Mouse (Mus musculus): ENCODE measurements around the gene Tcf20. TPM values are rescaled to one million over a fixed set of nuclear protein-coding genes. Genes with fewer than 3 reads are reported as not detected.

Tcf20 gene
- polyA plus RNA-seq, 1 experiment, result 19.9 TPM

DNA sequence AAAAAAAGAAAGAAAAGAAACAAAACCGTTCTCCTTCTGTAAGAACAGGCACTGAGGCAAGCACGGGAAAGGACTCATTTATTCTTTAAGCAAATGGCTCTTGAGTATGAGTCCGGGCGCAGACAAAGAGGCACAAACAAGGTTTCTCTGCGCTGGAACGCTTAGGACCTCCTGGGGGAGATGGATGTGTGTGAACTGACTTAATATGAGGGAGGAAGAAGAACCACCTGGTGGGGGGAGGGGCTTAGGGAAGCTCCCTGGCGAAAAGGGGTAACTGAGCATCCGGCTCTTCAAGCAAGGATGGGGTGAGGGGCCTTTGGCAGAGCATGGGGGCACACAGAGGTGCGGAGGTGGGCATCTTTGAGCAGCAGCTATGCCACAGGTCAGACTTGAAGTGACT, 5.2 kb upstream of the Tcf20 start:
- DNase-seq (ENCODE audit: low read depth), result no peak

- no peak for DNase-seq (ENCODE audit: low read depth)
Measured at GRCm38 (mm10) chr15:82992079-82992783, 4.6 kb upstream of the Tcf20 start.

DNA sequence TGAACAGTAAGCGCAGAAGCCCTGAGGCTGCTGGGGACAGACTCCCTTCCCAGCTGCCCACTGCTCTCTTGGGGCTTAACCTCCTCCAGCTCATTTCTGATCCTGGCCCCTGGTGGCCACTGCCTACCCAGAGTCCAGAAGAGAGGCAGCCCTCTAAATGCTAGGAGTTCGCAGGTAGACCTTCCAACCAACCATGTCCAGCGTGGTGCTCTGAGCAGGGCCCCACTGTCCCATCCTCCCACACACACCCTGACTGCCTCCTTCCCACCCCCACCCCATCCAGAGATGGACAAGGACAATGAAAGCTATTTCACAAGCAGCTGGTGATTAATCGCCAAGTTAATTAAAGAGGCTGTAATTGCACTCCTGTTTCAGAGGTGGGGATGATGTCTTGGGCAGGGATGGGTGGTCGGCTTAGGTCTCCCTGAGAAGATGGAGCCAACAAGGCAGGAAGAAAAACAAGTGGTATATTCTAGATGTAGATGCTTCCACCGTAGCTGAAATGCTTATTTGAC, 1.6 kb upstream of the Tcf20 start:
- DNase-seq (ENCODE audit: low read depth), result no peak

- no peak for DNase-seq (ENCODE audit: low read depth)
Measured at GRCm38 (mm10) chr15:82987014-82987731, 499 bp downstream of the Tcf20 start.

GRCm38 (mm10) chr15:82984574-82984973, 3.1 kb downstream of the Tcf20 start:
- DNase-seq (ENCODE audit: low read depth), result no peak

DNA sequence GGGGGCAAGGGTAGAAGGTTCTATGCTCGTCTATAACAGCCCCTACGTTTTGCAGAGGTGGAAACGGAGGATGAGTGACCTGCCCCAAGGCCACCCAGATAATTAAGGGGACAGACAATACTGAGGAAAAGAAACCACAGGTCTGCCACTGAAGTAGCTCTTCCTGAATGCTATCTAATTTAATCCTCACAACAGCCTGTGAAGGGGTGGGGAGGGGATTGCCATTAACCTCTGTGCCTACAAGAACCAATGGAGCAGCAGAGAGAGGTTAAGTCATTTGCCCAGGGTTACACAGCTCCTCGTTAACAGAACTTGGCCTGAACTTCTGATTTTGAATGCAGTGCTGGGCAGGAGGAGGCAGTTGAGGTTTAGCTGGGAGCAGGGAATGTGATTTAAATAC, 3.6 kb downstream of the Tcf20 start:
- no peak for DNase-seq (ENCODE audit: low read depth)

GRCm38 (mm10) chr15:82983416-82984026, 4.2 kb downstream of the Tcf20 start:
- DNase-seq (ENCODE audit: low read depth), result no peak

GRCm38 (mm10) chr15:82982724-82983415, 4.8 kb downstream of the Tcf20 start:
- DNase-seq (ENCODE audit: low read depth), result no peak

DNA sequence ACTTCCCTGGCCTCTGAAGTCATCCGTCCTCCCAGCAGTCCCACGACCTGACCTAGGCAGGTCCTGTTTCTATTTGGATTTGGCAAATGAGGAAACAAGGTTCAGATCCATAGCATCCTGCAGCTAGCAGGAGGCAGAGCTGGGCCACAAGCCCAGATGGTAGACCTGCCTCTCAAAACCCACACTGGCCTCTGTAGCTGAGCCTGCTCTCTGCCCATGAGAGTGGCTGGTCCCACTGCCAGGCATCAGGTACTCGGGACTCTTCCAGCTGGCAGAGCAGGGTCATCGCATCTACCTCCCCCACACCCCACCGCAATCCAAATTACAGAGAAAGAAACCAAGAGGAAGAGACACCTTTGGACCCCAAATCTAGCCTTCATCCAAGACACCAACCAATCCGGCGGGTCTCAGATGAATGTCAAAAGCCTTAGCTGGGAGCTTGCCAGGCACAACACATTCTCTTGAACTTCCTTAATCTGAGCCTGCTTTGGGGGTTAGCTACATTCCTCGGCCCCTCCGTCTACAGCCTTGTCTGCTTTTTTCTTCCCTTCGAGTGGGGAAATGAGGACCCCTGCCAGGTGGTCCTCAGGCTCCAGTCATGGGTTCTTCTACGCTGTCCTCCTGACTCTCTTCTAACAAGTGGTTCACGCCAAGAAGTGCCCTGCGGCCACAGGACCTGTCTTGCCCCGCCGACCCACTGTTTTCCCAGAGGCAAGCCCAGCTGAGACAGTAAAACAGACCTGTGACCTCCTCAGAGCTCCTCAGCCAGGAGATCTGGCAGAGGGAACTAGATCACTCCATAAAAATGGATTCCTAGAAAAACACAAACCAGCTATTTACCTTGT, 5.8 kb downstream of the Tcf20 start:
- no peak for DNase-seq (ENCODE audit: low read depth)

DNA sequence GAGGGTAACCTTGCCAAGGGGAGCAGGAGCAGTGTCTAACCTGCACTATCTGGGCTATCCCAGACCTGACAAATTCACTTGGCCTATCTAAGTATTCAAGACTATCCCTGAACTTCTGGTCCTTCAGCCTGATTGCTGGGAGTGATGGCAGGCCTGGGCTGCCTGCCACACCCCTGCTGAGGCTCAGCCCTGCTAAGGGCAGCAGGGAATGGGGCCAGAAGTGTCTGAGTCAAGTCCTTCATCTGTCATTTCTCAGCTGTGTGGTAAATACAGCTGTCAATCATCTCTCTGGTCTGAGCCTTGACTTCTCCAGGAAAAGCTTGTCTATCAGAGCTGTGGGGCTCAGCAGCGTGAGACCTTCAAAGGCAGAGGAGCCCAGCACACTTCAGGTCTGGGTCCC, 8.1 kb downstream of the Tcf20 start:
- DNase-seq (ENCODE audit: low read depth), result no peak

DNA sequence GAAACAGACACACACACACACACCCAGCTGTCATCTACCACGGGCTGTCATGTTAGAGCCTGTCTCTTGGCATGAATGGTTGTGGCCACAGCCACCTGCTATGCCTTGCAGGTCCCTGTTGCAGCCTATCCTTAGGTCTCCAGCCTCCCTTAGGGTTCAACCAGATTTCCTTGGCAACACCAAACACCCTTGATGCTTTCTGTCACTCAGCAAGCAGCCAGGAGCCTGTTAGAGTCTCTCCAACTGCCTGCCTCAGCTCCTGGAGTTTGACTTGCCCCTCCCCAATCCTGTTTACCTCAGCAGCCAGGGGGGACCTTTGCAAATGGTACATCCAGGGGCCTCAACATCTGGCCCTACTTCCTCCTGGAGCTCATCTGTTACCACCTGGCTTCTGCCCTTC, 13.2 kb downstream of the Tcf20 start:
- no peak for DNase-seq (ENCODE audit: low read depth)

DNA sequence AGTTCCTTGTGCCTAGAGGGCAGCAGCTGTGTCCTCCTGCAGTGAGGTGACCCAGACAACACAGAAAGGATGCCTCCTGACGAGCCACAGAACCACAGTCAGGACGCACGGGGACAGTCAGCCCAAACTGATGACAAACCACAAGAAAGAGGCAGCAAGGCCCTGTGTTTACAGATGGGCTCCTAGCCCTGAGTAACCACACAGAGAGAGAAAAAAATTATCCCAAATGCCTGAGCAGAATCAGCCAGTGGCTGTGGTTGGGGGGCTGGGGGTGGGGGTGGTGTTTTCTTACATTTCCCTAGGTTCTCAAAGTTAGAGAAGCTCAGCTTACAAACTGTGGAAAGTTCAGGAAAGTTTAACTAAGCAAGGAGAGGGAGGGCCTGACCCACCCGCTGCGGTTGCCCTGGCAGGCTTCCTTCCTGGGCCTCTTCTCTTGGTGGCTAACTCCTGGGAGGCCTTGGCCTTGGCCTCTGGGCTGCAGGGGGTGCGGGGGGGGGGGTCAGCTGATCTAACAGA, 18.4 kb downstream of the Tcf20 start:
- no peak for DNase-seq (ENCODE audit: low read depth)

GRCm38 (mm10) chr15:82968449-82968848, 19.2 kb downstream of the Tcf20 start:
- no peak for DNase-seq (ENCODE audit: low read depth)

DNA sequence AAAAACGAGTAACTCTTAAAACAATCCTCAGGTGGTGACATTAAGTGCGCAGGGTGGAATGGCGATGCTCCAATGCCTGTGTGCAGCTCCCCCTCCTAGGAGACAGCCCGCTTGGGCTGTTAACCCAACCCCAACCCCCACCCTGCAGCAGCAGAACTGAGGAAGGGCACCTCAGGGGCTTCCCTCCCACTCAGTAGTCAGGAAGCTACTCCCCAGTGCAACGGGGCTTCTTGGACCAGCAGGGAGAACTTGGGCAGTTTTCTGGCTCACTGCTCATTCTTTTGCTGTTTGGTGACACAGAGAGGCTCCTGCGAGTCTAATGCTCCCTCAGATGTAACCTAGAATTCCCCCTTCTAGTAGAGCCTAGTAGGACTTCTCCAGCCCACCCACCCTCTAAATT, 19.7 kb downstream of the Tcf20 start:
- no peak for DNase-seq (ENCODE audit: low read depth)

DNA sequence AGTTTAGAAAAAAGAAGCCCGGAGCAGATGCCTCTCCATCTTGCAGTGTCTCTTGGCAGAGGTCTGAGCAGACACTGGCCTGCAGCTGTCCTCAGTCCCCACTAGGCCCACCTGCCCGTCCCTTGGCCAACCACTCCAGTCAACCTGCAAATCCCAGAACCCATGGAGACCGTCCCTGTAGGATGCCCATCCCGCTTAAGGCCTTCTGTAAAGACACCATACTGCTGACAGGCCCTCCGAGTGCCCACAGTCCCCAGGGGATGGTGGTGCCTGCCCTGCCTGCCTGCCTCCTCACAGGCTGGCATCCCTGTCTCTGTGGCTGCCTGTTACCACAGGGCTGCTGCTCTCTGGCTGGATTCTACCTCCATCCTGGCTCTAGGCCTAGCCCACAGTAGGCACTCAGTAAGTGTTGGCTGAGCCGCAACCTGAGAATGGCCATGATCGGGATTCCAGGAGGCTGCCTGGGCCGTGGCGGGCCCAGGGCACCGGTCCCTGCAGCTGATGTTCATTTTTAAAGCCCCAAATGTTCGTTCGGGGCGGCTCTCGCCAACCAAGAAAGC, 23.3 kb downstream of the Tcf20 start:
- DNase-seq (ENCODE audit: low read depth), result no peak

DNA sequence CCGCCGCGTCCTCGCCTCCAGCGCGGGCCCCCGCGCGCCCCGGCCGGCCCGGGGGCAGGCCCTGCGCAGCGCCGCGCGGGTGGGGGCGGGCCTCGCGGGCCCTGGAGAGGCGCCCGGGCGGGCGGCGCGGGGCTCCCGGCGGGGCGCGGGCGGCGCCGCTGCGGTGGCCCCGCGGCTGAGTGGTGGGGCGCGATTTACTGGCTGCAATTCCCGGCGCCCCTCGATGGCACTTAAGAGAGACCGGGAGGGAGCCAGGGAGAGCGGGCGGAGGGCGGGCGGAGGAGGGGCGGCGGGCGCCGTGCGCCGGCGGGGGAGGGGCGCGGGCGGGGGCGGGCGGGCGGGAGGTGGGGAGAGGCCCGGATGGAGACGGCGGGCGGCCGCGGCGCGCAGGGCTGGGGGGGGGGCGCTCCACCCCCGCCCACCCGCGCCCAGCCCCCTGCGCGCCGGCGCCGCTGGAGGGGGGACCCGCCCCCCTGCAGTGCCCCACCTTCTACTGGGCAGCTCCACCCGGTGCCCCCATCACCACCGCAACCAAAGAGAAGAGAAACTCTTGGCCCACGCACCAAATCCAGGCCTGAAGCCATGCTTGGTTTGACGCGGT, 24.0 kb downstream of the Tcf20 start:
- DNase-seq (ENCODE audit: low read depth), result no peak

DNA sequence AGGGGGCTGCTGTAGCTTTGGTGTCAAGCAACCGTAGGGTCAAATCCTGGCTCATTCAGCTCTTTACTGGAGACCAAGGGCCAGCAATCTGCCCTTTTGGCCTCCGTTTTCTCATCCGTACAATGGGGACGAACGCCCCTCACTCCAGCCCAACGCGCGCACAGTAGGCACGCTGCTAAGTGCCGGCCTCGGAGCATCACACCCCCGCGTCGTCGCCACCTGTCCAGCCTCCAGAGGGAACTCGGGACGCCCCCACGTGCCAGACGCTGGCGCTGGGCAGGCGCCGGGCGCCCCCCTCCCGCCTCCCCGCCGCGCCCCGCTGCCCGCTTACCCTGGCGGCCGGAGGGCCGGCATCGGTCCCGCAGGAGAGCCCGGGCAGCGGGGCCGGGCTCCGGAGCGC, 24.6 kb downstream of the Tcf20 start:
- no peak for DNase-seq (ENCODE audit: low read depth)

- no peak for DNase-seq (ENCODE audit: low read depth)
Measured at GRCm38 (mm10) chr15:82962536-82962935, 25.1 kb downstream of the Tcf20 start.

- DNase-seq (ENCODE audit: low read depth), result no peak
Measured at GRCm38 (mm10) chr15:82960786-82961561, 26.7 kb downstream of the Tcf20 start.

DNA sequence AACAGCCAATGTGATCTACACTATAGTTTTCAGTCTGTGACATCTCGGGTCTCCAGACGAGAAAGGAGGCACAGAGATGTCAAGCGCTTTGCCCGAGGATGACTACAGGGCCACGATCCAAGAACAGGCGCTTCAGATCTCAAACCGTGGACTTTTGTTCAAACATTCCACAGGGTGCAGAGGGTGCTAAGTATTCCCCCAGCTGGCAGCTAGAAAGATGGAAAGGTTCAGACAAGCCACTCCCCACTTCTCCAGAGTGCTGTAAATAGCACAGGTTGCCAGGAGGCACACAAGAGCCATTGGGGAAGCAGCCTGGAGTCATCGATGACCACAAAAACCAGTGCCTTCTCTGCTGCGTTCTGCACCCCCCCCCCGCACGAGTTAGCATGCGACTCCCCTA, 28.5 kb downstream of the Tcf20 start:
- DNase-seq (ENCODE audit: low read depth), result no peak

All from gonadal fat pad, adult 2 months (tissue).